Comparison of ENCODE assay signal across 9 mouse cellular contexts in genomic region chr16:38304460-38305194, GRCm38 (mm10). TPM values are rescaled to one million over a fixed set of nuclear protein-coding genes. Genes with fewer than 3 reads are reported as not detected.
DNase-seq lines count a peak whose midpoint lies in the region; ATAC-seq and TF ChIP-seq lines count a peak whose summit lies in the region.
"Had no signal": no experiment of that assay in that cellular context is flagged by ENCODE, and none has a peak within 500 bp of the region (broad histone marks: within the 10 kb centered on the region; RNA-seq: fewer than 3 reads in every experiment).

No protein-coding gene starts in this region.

- H3K36me3 ChIP-seq in intestine, postnatal 0 days (ENCODE audit: control insufficient read depth, insufficient read depth): no peaks in the 10 kb centered on the region
- H3K36me3 ChIP-seq: limb, embryonic 15.5 days had no signal

- H3K27me3 ChIP-seq in intestine, postnatal 0 days (replicated peaks; ENCODE audit: control insufficient read depth, insufficient read depth, low read length): no peaks in the 10 kb centered on the region; the same call in 1 of the 2 replicates
- H3K27me3 ChIP-seq: limb, embryonic 15.5 days had no signal

- H3K9me3 ChIP-seq in intestine, postnatal 0 days (ENCODE audit: control insufficient read depth): no peaks in the 10 kb centered on the region
- H3K9me3 ChIP-seq: limb, embryonic 15.5 days had no signal

- no peak overlapping the region for H3K4me3 ChIP-seq in intestine, postnatal 0 days (ENCODE audit: low read depth, low read length)
- H3K4me3 ChIP-seq: limb, embryonic 15.5 days had no signal

- H3K4me2 ChIP-seq in intestine, postnatal 0 days (replicated peaks; ENCODE audit: low read depth): peak overlapping the region; percentile 40
- H3K4me2 ChIP-seq: limb, embryonic 15.5 days had no signal

- WGBS in intestine, postnatal 0 days: 66% methylated on average over 17 of the region's 17 CpGs

- TF ChIP-seq CTCF in intestine, postnatal 0 days (IDR thresholded peaks at IDR 0.05; ENCODE audit: low read depth): peak; percentile 17; the same call in 1 of the 2 replicates

- H3K9ac ChIP-seq in intestine, postnatal 0 days (ENCODE audit: low read depth, low read length): no peak overlapping the region
- H3K9ac ChIP-seq: limb, embryonic 15.5 days had no signal

- H3K4me1 ChIP-seq in intestine, postnatal 0 days (replicated peaks; ENCODE audit: control insufficient read depth, insufficient read depth, low read length): no peaks in the 10 kb centered on the region

- peak; percentile 6 to 12 for DNase-seq in heart, adult 9 months (ENCODE audit: low spot score in 2 of 2)
- DNase-seq in heart, adult 8-10 months (ENCODE audit: low spot score): no peak
- DNase-seq in adrenal gland, postnatal 10 days: peak; percentile 66
- peak; percentile 65 for DNase-seq in lung, postnatal 25 days (ENCODE audit: low spot score)
- no peak for DNase-seq in thymus, postnatal 4 days
- DNase-seq in retina, postnatal 1 day: no peak
- no peak for DNase-seq in urinary bladder, postnatal 4 days (ENCODE audit: low spot score in 2 of 2)

- peak; percentile 47; the same call in 1 of the 2 replicates for ATAC-seq in intestine, postnatal 0 days

- no peak overlapping the region for H3K27ac ChIP-seq in intestine, postnatal 0 days (ENCODE audit: low read depth, low read length)
- H3K27ac ChIP-seq: limb, embryonic 15.5 days had no signal

RNA-seq across cellular contexts. Expression of gene Nr1i2, which starts 10.0 kb away (rescaled TPM):
- not detected for total RNA-seq in heart, adult 8-10 months (2022)
- 10 to 100 TPM in 1 of 2 experiments, 1 to 10 TPM in 1; 2.6 to 14.2 TPM for total RNA-seq in adrenal gland, postnatal 10 days (2021)
- 23.1 and 26.0 TPM in 2 replicates for polyA plus RNA-seq in intestine, postnatal 0 days (2015; fragmentation: Nextera tagmentation; extraction: Ambion mirVana)
- polyA plus RNA-seq: limb, embryonic 15.5 days had no signal

RNA-seq across cellular contexts. Expression of gene Maats1, which starts 37.3 kb away (rescaled TPM):
- total RNA-seq in heart, adult 8-10 months (2022): not detected
- under 1 TPM; 0.42 to 0.51 TPM for total RNA-seq in adrenal gland, postnatal 10 days (2021)
- 0.88 and 1.0 TPM in 2 replicates for polyA plus RNA-seq in intestine, postnatal 0 days (2015; fragmentation: Nextera tagmentation; extraction: Ambion mirVana)
- polyA plus RNA-seq: limb, embryonic 15.5 days had no signal

RNA-seq across cellular contexts. Expression of gene Cox17, which starts 42.2 kb away (rescaled TPM):
- 100 to 1,000 TPM; 269 to 387 (median 331) TPM for total RNA-seq in heart, adult 8-10 months (2022)
- total RNA-seq in adrenal gland, postnatal 10 days (2021): 100 to 1,000 TPM; 385 to 411 TPM
- 557 and 587 TPM in 2 replicates for polyA plus RNA-seq in intestine, postnatal 0 days (2015; fragmentation: Nextera tagmentation; extraction: Ambion mirVana)

RNA-seq across cellular contexts. Expression of gene Gm21987, which starts 42.2 kb away (rescaled TPM):
- total RNA-seq in heart, adult 8-10 months (2022): not detected
- total RNA-seq in adrenal gland, postnatal 10 days (2021): not detected
- polyA plus RNA-seq in intestine, postnatal 0 days (2015; fragmentation: Nextera tagmentation; extraction: Ambion mirVana): 0.38 TPM in 1 of 2 replicates, not detected in the other

RNA-seq across cellular contexts. Expression of gene Popdc2, which starts 57.4 kb away (rescaled TPM):
- 100 to 1,000 TPM; 451 to 631 (median 553) TPM for total RNA-seq in heart, adult 8-10 months (2022)
- 1 to 10 TPM; 4.6 to 8.5 TPM for total RNA-seq in adrenal gland, postnatal 10 days (2021)
- 16.6 and 16.9 TPM in 2 replicates for polyA plus RNA-seq in intestine, postnatal 0 days (2015; fragmentation: Nextera tagmentation; extraction: Ambion mirVana)

Comparison
In these comparisons a context has a peak if more than half of its experiments do, and no peak if none do; other contexts are left out.
1. DNase-seq: peak in heart, adult 9 months (2 of 2), adrenal gland, postnatal 10 days (single experiment) and lung, postnatal 25 days (single experiment); none in heart, adult 8-10 months (single experiment), thymus, postnatal 4 days (single experiment), retina, postnatal 1 day (single experiment) and urinary bladder, postnatal 4 days (0 of 2).